Mouse (Mus musculus): ENCODE results near the gene Slfn8. TPM values are rescaled to one million over a fixed set of nuclear protein-coding genes. Genes with fewer than 3 reads are reported as not detected.
"Not testable (repeated sequence)": the region's sequence is repeated elsewhere in the genome, so short reads cannot be mapped to it uniquely, and the experiment has no call there.

The Slfn8 gene
- polyA plus RNA-seq, 1 experiment from 2014 or later, result 0.32 TPM

DNA sequence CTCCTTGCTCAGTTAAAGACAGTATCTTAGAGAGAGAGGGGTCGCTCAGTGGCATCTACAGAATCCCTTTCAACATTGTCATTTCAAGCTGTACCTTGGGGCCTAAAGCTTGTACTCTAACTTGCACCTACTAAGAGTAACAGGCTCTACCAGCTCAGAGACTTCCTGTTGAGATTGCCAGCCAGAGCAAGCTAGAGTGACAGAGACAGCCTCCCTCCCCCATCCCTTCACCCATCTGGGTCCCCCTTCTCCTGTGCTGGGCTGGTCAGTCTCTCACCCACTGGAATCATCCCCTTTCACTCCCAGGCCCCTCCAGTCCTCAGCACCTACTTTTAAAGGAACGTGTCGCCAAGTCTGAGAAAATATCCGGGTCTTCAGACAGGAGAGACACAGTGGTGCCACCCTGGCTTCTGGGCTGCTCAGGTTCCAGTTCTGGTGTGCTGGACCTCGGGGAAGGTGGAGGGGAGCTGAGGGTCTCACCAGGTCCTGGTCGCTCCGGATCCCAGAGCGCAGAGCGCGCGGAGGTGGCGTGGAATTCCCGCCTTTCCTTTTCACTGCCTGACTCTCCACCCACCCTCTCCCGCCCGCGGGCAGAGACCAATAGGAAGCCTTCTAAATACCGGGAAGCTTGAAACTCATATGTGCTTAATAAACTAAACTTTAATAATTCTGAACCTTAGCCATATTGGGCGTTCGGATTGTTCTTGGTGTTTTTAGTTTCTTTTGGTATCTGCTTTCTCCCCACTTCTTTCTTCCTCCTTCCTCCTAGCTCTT is 29.8 kb downstream of the Slfn8 start:
- H3K36me3 ChIP-seq, result peaks cover 22% of the 10 kb centered on the region
- peak overlapping the region; percentile 89 for H3K27ac ChIP-seq (replicated peaks)
- WGBS, result 4% methylated on average over 19 of the region's 19 CpGs

DNA sequence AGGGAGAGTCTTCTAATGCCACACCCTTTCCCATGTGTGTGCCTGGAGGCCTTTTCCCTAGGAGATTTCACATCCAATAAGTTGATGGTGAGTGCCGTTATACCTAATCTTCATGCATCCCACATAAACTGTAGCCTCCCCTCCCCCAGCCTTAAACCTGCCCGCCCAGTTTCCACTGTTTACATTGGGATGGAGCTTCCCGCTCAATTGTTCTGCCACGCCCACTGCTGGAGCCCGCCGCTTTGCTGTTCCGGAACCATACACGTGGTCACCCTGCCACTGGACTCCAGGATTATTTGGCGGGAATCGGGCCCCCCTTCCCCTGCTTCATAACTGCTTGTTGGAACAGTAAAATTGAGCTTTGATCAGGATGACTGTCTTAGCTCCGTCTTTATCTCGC is 31.3 kb downstream of the Slfn8 start:
- 29% methylated on average over 12 of the region's 12 CpGs for WGBS
- Histone ChIP-seq H3K27ac (replicated peaks) (no peak overlapping the region), H3K4me2 (peak overlapping the region; percentile 88), H3K9ac (peak overlapping the region; percentile 87; the same call in 1 of the 2 replicates), H3K27me3 (replicated peaks) (no peaks in the 10 kb centered on the region), H3K4me1 (peaks cover 29% of the 10 kb centered on the region), H3K9me3 (no peaks in the 10 kb centered on the region), H3K36me3 (peaks cover 37% of the 10 kb centered on the region), H3K4me3 (peak overlapping the region; percentile 67)
- no peak for ATAC-seq (ENCODE audit: extremely low read depth, insufficient number of reproducible peaks, low FRiP score, low TSS enrichment)

More for the DNA sequence above, 29.8 kb downstream of the Slfn8 start:
- Histone ChIP-seq H3K4me2 (peak overlapping the region; percentile 88), H3K4me3 (peak overlapping the region; percentile 67), H3K9ac (peak overlapping the region; percentile 87), H3K4me1 (peaks cover 29% of the 10 kb centered on the region)
- not testable (repeated sequence) for H3K27me3 ChIP-seq (replicated peaks); H3K9me3 ChIP-seq
- ATAC-seq (ENCODE audit: extremely low read depth, insufficient number of reproducible peaks, low FRiP score, low TSS enrichment), result peak; percentile 61; the same call in 1 of the 2 replicates

DNA sequence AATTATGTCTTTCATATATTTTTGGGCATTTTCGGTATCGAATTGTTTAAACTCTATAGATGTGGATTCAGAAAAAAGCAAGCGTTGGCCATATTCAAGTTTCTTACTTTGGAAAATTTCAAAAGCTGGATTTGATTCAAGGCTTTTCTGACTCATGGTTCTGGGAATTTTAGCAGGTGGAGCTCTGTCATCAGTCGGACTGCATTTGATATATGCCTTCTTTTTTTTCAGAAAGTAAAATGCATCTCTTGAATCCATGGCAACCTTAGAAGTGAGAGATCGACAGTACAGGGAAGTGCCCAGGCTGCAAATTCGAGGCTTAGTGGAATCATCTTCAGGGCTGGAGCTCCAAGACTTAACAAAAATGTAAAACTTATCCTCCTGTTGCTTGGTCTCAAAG is 33.0 kb downstream of the Slfn8 start:
- Histone ChIP-seq H3K4me3 (no peak overlapping the region), H3K27ac (replicated peaks) (no peak overlapping the region), H3K4me2 (no peak overlapping the region), H3K27me3 (replicated peaks) (no peaks in the 10 kb centered on the region), H3K9me3 (no peaks in the 10 kb centered on the region), H3K9ac (no peak overlapping the region), H3K4me1 (peaks cover 29% of the 10 kb centered on the region), H3K36me3 (peaks cover 47% of the 10 kb centered on the region)
- 75% methylated on average over 6 of the region's 6 CpGs for WGBS
- no peak for ATAC-seq (ENCODE audit: extremely low read depth, insufficient number of reproducible peaks, low FRiP score, low TSS enrichment)

DNA sequence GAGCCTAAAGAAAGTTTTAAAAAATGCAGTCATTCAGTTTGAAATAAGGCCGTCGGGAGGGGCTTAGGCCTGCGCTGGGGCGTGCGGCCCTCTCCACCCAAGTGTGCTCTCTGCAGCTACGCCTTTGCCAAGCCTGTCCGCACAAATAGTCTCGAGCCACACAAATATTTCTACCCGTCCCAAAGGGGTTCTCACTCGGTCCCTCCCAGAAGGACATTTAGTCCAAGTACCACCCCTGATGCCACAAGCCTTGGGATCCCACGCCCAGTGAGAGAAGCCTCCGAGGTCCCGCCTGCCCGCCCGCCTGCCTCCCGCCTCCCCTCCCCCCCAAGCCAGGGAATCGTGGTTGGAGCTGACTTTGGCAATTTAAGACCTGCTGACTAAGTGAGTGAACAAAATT is 37.4 kb downstream of the Slfn8 start:
- H3K9me3 ChIP-seq, result no peaks in the 10 kb centered on the region
- WGBS, result 76% methylated on average over 17 of the region's 17 CpGs
- peaks cover 84% of the 10 kb centered on the region for H3K36me3 ChIP-seq
- H3K27ac ChIP-seq (replicated peaks), result no peak overlapping the region
- no peak overlapping the region for H3K9ac ChIP-seq
- ATAC-seq (ENCODE audit: extremely low read depth, insufficient number of reproducible peaks, low FRiP score, low TSS enrichment), result no peak
- no peak overlapping the region for H3K4me2 ChIP-seq
- H3K4me3 ChIP-seq, result no peak overlapping the region
- no peaks in the 10 kb centered on the region for H3K27me3 ChIP-seq (replicated peaks)
- H3K4me1 ChIP-seq, result 0 out of 2 replicates have a peak, but pooled peaks cover 6% of the 10 kb centered on the region

DNA sequence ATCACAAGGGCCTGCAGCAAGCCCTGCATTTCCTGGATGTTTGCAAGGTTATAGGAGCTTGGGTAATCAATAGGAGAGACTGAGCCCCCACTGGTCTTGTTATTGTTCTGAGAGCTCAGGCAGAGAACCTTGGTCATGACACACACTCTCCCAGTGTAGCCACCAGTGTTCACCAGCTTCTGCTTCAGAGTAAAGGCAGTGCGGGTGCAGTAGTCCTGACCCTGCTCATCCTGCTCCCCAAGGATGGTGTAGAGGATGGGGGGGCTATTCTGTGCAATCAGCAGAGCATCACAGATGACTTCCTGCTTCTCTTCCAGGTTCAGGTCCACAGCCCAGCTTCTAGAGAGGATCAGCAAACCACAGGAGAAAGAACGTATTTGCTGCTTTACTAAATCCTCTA is 38.2 kb downstream of the Slfn8 start:
- not testable (repeated sequence) for H3K27ac ChIP-seq (replicated peaks); H3K4me1 ChIP-seq; H3K4me3 ChIP-seq; H3K4me2 ChIP-seq; H3K27me3 ChIP-seq (replicated peaks); H3K9ac ChIP-seq; H3K9me3 ChIP-seq; ATAC-seq (ENCODE audit: extremely low read depth, insufficient number of reproducible peaks, low FRiP score, low TSS enrichment)
- peaks cover 80% of the 10 kb centered on the region for H3K36me3 ChIP-seq
- 80% methylated on average over 2 of the region's 2 CpGs for WGBS

DNA sequence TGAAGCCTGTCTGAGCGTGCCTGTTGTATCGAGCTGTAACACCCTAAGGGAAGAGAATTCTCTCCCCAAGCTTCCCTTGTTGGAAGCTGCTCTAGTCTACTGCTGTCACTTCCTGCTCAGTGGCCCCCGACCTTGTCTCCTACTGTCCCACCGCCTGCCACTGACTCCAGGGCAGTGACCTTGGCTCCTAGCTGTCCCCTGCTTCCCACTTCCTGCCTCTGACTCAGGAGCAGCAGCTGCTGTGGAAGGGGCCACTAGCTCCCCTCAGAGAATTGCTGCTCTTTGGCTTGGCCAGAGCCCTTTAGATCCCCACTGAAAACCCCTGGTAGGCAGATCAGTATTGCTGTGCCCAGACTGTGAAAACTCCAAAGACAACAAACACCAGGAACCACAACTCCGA is 46.7 kb downstream of the Slfn8 start:
- Histone ChIP-seq H3K27ac (replicated peaks) (0 out of 2 replicates have a peak overlapping the region, but pooled peaks have one; percentile 12), H3K4me3 (no peak overlapping the region), H3K4me1 (peaks cover 22% of the 10 kb centered on the region), H3K27me3 (replicated peaks) (no peaks in the 10 kb centered on the region), H3K9me3 (no peaks in the 10 kb centered on the region), H3K36me3 (0 out of 2 replicates have a peak, but pooled peaks cover 7% of the 10 kb centered on the region), H3K4me2 (no peak overlapping the region), H3K9ac (no peak overlapping the region; the same call in 1 of the 2 replicates)
- no peak for ATAC-seq (ENCODE audit: extremely low read depth, insufficient number of reproducible peaks, low FRiP score, low TSS enrichment)
- 29% methylated on average over 5 of the region's 5 CpGs for WGBS

DNA sequence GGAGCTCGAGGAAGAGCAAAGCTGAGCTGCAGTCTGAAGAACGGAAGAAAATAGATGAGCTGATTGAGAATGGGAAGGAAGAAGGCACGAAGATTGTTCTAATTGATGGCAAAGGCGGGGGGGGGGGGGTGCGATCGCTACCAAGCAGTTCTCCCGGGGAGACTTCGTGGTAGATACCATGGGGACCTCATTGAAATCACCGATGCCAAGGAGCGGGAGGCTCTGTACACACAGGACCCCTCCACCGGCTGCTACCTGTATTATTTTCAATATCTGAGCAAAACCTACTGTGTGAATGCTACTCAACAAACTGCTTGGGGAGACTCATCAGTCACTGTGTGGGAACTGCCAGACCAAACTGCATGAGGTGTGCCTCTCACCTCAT is 49.0 kb downstream of the Slfn8 start:
- Histone ChIP-seq H3K27ac (replicated peaks) (0 out of 2 replicates have a peak overlapping the region, but pooled peaks have one; percentile 32), H3K9me3 (no peaks in the 10 kb centered on the region), H3K4me3 (peak overlapping the region; percentile 38), H3K4me1 (peaks cover 22% of the 10 kb centered on the region), H3K27me3 (replicated peaks) (no peaks in the 10 kb centered on the region), H3K4me2 (peak overlapping the region; percentile 68), H3K9ac (no peak overlapping the region; the same call in 1 of the 2 replicates), H3K36me3 (no peaks in the 10 kb centered on the region)
- no peak for ATAC-seq (ENCODE audit: extremely low read depth, insufficient number of reproducible peaks, low FRiP score, low TSS enrichment)
- WGBS, result 81% methylated on average over 11 of the region's 11 CpGs

DNA sequence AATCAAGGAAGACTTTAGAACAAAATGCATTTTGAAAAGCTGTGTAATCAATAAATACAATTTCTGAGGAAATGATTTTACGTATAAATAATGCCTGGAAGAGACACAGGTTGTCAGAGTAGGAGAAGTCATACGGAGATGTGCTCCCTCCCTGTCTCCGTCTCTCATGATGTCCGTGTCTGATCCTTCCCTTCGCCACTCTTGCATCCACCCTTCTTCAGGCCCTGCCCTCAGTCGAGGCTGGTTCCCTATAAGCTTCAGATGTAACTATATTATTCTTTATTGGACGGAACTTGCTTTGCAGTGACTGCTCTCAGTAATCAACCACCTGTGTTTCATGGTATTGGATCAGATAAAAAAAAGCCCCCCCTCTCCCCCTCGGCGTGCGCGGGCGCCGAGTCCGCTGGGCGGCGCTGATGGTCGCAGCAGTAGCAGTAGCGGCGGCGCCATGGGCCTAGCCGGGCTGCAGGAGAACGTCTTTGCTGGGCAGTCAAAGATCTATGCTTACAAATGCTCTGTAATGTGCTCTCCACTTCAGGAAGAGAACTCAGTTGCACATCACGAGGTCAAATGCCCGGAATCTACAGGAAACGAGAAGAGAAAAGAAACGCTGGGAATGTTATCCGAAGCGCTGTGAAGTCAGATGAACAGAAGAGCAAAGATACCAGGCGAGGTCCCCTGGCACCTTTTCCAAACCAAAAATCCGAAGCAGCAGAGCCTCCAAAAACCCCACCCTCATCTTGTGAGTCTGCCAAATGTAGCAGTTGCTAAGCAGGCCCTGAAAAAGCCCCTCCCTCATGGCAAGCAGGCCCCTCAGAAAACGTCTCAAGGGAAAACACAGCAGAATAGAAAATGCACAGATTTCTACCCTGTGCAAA is 49.7 kb downstream of the Slfn8 start:
- H3K36me3 ChIP-seq, result no peaks in the 10 kb centered on the region
- peak overlapping the region; percentile 69 for H3K9ac ChIP-seq
- peak overlapping the region; percentile 32; the same call in 1 of the 2 replicates for H3K27ac ChIP-seq (replicated peaks)
- H3K4me3 ChIP-seq, result peak overlapping the region; percentile 38
- ATAC-seq (ENCODE audit: extremely low read depth, insufficient number of reproducible peaks, low FRiP score, low TSS enrichment), result no peak
- peak overlapping the region; percentile 68 for H3K4me2 ChIP-seq
- H3K9me3 ChIP-seq, result no peaks in the 10 kb centered on the region
- 9% methylated on average over 31 of the region's 31 CpGs for WGBS
- H3K27me3 ChIP-seq (replicated peaks), result no peaks in the 10 kb centered on the region
- H3K4me1 ChIP-seq, result peaks cover 22% of the 10 kb centered on the region

DNA sequence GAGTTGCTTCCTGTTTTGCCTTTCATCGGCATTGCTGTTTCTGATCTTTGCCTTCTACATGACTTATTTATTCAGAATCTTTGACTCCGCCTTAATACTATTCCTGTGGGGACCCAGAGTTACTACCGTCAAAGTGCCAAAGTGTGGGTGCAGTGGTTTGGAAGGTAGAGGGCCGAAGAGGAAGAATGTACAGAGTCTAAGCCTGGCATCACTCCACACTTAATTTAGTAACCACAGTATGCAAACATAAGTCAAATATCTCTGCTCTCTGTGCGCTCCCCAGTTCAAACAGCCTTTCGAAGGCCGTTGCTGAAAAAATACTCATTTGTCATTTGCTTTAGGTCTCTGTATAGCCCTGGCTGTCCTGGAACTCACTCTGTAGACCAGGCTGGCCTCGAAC is 58.4 kb downstream of the Slfn8 start:
- ATAC-seq (ENCODE audit: extremely low read depth, insufficient number of reproducible peaks, low FRiP score, low TSS enrichment), result no peak
- no peak overlapping the region for H3K9ac ChIP-seq
- no peaks in the 10 kb centered on the region for H3K4me1 ChIP-seq
- H3K27ac ChIP-seq (replicated peaks), result no peak overlapping the region
- H3K9me3 ChIP-seq, result no peaks in the 10 kb centered on the region
- no peaks in the 10 kb centered on the region for H3K27me3 ChIP-seq (replicated peaks)
- no peak overlapping the region for H3K4me2 ChIP-seq
- no peaks in the 10 kb centered on the region for H3K36me3 ChIP-seq
- H3K4me3 ChIP-seq, result no peak overlapping the region
- whole genome bisulfite sequencing, result 78% methylated on average over 8 of the region's 8 CpGs

DNA sequence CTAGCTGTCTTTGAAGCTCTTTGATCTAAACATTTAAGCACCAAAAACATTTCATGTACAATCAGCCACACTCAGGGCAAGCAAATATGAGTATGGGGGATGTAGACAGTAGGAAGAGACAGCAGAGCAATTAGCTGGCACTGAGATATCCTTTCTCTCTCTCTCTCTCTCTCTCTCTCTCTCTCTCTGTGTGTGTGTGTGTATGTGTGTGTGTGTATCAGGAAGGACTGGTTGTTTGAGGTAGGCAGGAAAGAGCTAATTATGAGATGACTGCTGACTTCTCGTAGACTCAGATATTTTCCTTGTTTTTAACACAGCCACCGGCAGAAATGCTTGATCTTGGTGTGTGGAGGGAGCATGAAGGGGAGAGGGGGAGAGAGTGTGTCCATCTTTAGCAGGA is 58.9 kb downstream of the Slfn8 start:
- no peaks in the 10 kb centered on the region for H3K9me3 ChIP-seq
- no peak for ATAC-seq (ENCODE audit: extremely low read depth, insufficient number of reproducible peaks, low FRiP score, low TSS enrichment)
- H3K4me2 ChIP-seq, result no peak overlapping the region
- H3K27me3 ChIP-seq (replicated peaks), result no peaks in the 10 kb centered on the region
- H3K36me3 ChIP-seq, result no peaks in the 10 kb centered on the region
- 47% methylated on average over 2 of the region's 2 CpGs for WGBS
- no peaks in the 10 kb centered on the region for H3K4me1 ChIP-seq
- H3K4me3 ChIP-seq, result no peak overlapping the region
- H3K9ac ChIP-seq, result no peak overlapping the region
- no peak overlapping the region for H3K27ac ChIP-seq (replicated peaks)

DNA sequence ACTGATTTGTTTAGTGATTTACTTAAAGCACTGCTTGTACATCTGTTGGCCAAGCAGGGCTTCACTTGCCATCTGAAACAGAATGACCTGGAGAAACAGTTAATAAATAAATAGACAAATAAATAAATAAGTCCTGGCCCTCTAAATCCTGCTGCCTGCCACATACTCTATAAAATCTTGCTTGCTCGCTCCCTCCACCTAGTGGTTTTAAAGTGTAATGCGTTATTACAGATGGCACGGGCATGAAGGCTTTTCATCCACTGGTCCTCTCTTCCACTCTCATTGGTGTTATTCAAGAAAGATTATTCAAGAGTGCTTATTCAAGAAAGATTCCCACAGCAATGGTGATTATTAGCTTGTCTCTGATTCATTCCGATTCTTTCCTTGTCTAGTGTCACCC is 61.0 kb downstream of the Slfn8 start:
- no peak for ATAC-seq (ENCODE audit: extremely low read depth, insufficient number of reproducible peaks, low FRiP score, low TSS enrichment)
- H3K4me1 ChIP-seq, result no peaks in the 10 kb centered on the region
- no peaks in the 10 kb centered on the region for H3K9me3 ChIP-seq
- no peak overlapping the region for H3K4me2 ChIP-seq
- H3K27ac ChIP-seq (replicated peaks), result no peak overlapping the region
- peaks cover 10% of the 10 kb centered on the region for H3K27me3 ChIP-seq (replicated peaks)
- no peak overlapping the region for H3K9ac ChIP-seq
- no peaks in the 10 kb centered on the region for H3K36me3 ChIP-seq
- no peak overlapping the region for H3K4me3 ChIP-seq
- 8% methylated on average over 4 of the region's 4 CpGs for WGBS

Data from heart, embryonic 13.5 days (tissue).